Mouse (Mus musculus): ENCODE results near the gene Zfhx3. TPM values are rescaled to one million over a fixed set of nuclear protein-coding genes. Genes with fewer than 3 reads are reported as not detected.

Zfhx3 gene
- polyA plus RNA-seq, 1 experiment from 2014 or later = 68.4 TPM

DNA sequence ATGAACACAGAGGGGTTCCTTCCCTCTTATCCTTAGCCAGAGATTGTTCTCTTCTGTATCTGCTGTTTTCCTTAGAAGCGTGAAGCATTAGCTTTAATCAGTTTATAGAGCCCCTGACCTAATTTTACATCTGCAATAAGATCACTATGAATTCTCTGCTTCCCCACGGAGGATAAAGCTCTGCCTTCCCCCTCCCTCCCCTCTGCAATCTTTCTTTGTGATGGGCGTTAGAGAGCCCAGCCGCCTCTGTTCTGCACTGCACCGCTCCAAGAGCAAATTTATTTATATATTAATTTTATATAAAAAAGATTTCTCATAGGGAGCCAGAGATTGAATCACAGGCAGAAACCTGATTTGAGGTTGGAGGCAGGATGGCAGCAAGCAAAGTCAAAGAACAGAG, 113.8 kb downstream of the Zfhx3 start:
- WGBS = 15% methylated on average over 5 of the region's 5 CpGs
- Histone ChIP-seq H3K4me1 (ENCODE audit: control insufficient read depth, insufficient read depth, low read length) (peaks cover 13% of the 10 kb centered on the region; the same call in 1 of the 2 replicates), H3K36me3 (ENCODE audit: control insufficient read depth, insufficient read depth, low read length) (no peaks in the 10 kb centered on the region), H3K4me2 (ENCODE audit: low read length) (no peak overlapping the region), H3K9ac (replicated peaks; ENCODE audit: low read length) (no peak overlapping the region), H3K27me3 (ENCODE audit: control insufficient read depth, insufficient read depth, low read length) (no peaks in the 10 kb centered on the region), H3K9me3 (ENCODE audit: control insufficient read depth, low read length) (no peaks in the 10 kb centered on the region), H3K4me3 (replicated peaks; ENCODE audit: low read depth, low read length) (no peak overlapping the region), H3K27ac (replicated peaks; ENCODE audit: low read depth, low read length) (peak overlapping the region; percentile 67)
- DNase-seq = peak; percentile 55
- ATAC-seq (ENCODE audit: low FRiP score, low TSS enrichment) = no peak

DNA sequence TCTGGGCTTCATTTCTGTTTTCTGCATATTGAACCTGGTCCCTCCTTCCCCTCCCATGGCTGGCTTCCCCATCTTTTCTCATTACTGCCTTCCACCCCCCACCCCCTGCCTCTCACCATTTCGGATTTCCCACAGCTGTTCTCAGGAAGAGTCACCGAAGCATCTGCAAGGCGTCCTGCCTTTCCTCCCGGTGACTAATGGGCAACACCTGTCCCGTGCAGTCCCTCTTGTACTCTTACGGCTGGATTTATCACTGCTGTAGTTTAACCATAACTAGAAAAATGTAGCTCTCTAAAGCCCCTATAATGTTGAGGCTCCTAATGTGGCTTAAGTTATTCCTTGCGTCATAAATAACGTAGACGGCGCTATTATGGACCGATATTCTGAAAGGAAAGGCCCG, 119.5 kb downstream of the Zfhx3 start:
- Histone ChIP-seq H3K4me2 (ENCODE audit: low read length) (no peak overlapping the region), H3K4me1 (ENCODE audit: control insufficient read depth, insufficient read depth, low read length) (no peaks in the 10 kb centered on the region), H3K9me3 (ENCODE audit: control insufficient read depth, low read length) (no peaks in the 10 kb centered on the region), H3K36me3 (ENCODE audit: control insufficient read depth, insufficient read depth, low read length) (no peaks in the 10 kb centered on the region), H3K27me3 (ENCODE audit: control insufficient read depth, insufficient read depth, low read length) (no peaks in the 10 kb centered on the region), H3K4me3 (replicated peaks; ENCODE audit: low read depth, low read length) (no peak overlapping the region), H3K27ac (replicated peaks; ENCODE audit: low read depth, low read length) (no peak overlapping the region), H3K9ac (replicated peaks; ENCODE audit: low read length) (no peak overlapping the region)
- WGBS = 89% methylated on average over 12 of the region's 12 CpGs
- no peak for DNase-seq
- ATAC-seq (ENCODE audit: low FRiP score, low TSS enrichment) = no peak

DNA sequence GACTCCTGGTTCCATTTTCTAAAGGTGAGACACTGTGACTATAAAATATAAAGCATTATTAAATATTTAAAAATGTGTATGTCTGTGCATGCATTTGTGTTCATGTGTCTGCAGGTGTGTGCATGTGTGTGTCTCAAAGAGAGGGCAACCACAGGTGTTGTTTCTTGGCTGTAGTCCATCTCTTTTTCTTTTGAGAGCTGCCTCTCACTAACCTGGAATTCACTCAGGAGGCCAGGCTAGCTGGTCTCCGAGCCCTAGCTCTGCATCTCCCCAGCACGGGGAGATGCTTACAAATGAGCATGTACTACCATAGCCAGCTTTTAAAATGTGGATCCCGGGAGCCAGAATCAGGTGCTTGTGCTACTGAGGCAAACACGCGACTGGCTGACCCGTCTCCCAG, 124.7 kb downstream of the Zfhx3 start:
- Histone ChIP-seq H3K4me3 (replicated peaks; ENCODE audit: low read depth, low read length) (no peak overlapping the region), H3K27me3 (ENCODE audit: control insufficient read depth, insufficient read depth, low read length) (no peaks in the 10 kb centered on the region), H3K27ac (replicated peaks; ENCODE audit: low read depth, low read length) (no peak overlapping the region), H3K4me1 (ENCODE audit: control insufficient read depth, insufficient read depth, low read length) (peaks cover 10% of the 10 kb centered on the region), H3K4me2 (ENCODE audit: low read length) (no peak overlapping the region), H3K9me3 (ENCODE audit: control insufficient read depth, low read length) (no peaks in the 10 kb centered on the region), H3K36me3 (ENCODE audit: control insufficient read depth, insufficient read depth, low read length) (no peaks in the 10 kb centered on the region), H3K9ac (replicated peaks; ENCODE audit: low read length) (no peak overlapping the region)
- DNase-seq (no peak), ATAC-seq (ENCODE audit: low FRiP score, low TSS enrichment) (no peak)
- 74% methylated on average over 6 of the region's 6 CpGs for whole genome bisulfite sequencing

DNA sequence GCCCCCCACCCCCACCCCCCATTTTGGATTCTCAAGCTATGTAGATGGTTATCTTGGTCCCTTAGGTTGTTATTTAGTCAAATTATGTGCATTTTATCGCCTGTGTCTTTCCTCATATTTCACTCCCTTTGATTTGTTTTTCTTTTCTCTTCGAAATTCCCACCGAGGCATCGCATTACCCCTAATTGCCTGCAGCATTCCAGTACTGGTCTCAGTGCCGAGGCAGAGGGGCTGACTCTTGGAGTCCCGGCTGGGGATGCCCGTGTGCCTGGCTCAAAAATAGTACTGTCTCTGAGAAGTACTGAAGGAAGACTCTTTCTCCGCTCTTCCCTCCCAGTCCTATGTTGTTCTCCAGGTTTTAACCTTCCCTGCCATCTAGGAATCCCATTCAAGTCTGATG, 125.8 kb downstream of the Zfhx3 start:
- Histone ChIP-seq H3K9ac (replicated peaks; ENCODE audit: low read length) (no peak overlapping the region), H3K36me3 (ENCODE audit: control insufficient read depth, insufficient read depth, low read length) (no peaks in the 10 kb centered on the region), H3K4me2 (ENCODE audit: low read length) (no peak overlapping the region), H3K4me3 (replicated peaks; ENCODE audit: low read depth, low read length) (no peak overlapping the region), H3K27ac (replicated peaks; ENCODE audit: low read depth, low read length) (no peak overlapping the region), H3K9me3 (ENCODE audit: control insufficient read depth, low read length) (no peaks in the 10 kb centered on the region), H3K27me3 (ENCODE audit: control insufficient read depth, insufficient read depth, low read length) (no peaks in the 10 kb centered on the region), H3K4me1 (ENCODE audit: control insufficient read depth, insufficient read depth, low read length) (peaks cover 10% of the 10 kb centered on the region)
- WGBS = 39% methylated on average over 8 of the region's 8 CpGs
- ATAC-seq (ENCODE audit: low FRiP score, low TSS enrichment) (no peak), DNase-seq (peak; percentile 32)

DNA sequence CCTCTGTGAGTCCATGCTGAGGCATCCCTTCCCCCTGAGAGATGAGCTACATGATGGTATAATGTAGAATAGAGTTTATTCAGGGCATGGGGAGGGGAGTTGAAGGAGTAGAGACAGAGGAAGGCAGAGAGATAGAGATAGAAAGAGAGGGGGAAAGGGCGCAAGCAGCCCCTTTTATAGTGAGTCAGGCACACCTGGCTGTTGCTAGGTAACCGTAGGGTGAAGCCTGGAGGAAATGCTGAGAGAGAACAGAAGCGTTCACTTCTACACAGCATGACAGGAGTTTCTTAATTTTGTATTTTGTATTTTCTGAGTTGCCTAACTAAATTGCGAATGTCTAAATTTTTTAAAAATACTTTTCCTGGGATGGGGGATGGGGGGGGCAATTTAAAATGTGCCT, 128.0 kb downstream of the Zfhx3 start:
- no peak overlapping the region for H3K4me2 ChIP-seq (ENCODE audit: low read length)
- no peak overlapping the region for H3K4me3 ChIP-seq (replicated peaks; ENCODE audit: low read depth, low read length)
- no peaks in the 10 kb centered on the region for H3K27me3 ChIP-seq (ENCODE audit: control insufficient read depth, insufficient read depth, low read length)
- WGBS = 58% methylated on average over 4 of the region's 4 CpGs
- H3K4me1 ChIP-seq (ENCODE audit: control insufficient read depth, insufficient read depth, low read length) = peaks cover 10% of the 10 kb centered on the region
- H3K27ac ChIP-seq (replicated peaks; ENCODE audit: low read depth, low read length) = no peak overlapping the region
- no peak overlapping the region for H3K9ac ChIP-seq (replicated peaks; ENCODE audit: low read length)
- DNase-seq (peak; percentile 52), ATAC-seq (ENCODE audit: low FRiP score, low TSS enrichment) (no peak)
- no peaks in the 10 kb centered on the region for H3K9me3 ChIP-seq (ENCODE audit: control insufficient read depth, low read length)
- no peaks in the 10 kb centered on the region for H3K36me3 ChIP-seq (ENCODE audit: control insufficient read depth, insufficient read depth, low read length)

DNA sequence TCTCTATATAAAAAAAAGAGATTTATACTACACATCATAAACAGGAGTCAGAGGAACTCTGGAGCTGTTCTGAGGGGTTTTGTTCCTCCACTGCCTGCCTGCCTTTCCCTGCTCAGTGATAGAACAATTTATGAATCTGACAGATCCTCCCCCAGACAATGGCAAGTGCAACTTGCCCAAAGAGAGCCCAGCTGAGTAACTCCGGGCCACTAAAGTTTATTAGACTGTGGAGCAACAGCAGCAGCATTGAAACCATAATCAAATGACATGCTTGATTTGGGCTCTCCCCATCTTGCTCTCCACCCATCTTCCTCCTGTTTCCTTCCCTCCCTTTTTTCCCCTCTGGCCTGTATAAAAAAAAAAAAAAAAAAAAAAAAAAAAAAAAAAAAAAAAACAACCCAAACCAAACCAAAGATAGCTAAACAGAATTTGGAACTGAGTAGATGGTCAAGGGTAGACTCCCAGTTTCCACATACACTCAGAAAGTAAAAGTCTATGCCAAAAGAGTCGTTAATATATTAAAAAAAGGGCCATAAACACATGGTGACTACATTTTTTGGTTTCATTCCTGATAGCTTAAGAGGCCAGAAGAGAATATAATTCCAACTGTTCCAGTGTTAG, 129.8 kb downstream of the Zfhx3 start:
- Histone ChIP-seq H3K9ac (replicated peaks; ENCODE audit: low read length) (no peak overlapping the region), H3K36me3 (ENCODE audit: control insufficient read depth, insufficient read depth, low read length) (no peaks in the 10 kb centered on the region), H3K4me2 (ENCODE audit: low read length) (no peak overlapping the region), H3K4me1 (ENCODE audit: control insufficient read depth, insufficient read depth, low read length) (peaks cover 10% of the 10 kb centered on the region), H3K9me3 (ENCODE audit: control insufficient read depth, low read length) (no peaks in the 10 kb centered on the region), H3K27me3 (ENCODE audit: control insufficient read depth, insufficient read depth, low read length) (no peaks in the 10 kb centered on the region), H3K27ac (replicated peaks; ENCODE audit: low read depth, low read length) (no peak overlapping the region), H3K4me3 (replicated peaks; ENCODE audit: low read depth, low read length) (no peak overlapping the region)
- ATAC-seq (ENCODE audit: low FRiP score, low TSS enrichment) (no peak), DNase-seq (no peak)
- WGBS = 73% methylated on average over 2 of the region's 2 CpGs

DNA sequence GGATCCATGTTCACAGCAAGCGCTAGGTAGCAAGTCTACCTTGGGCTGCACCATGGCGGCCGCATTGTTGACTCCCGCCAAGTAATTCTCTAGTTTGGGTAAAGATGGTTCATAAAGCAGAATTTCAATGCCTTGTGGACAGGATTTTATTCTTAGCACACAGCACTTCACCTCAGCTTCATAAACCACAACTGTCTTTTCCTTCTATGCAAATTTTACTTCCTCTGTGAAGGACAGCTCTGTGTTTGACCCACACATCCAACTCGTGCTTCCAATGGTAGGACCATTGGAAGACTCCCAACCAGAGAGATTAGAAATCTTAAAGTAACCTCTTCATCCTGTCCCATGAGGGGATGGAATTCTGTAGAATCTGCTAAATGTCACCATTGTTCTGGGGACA, 130.4 kb downstream of the Zfhx3 start:
- H3K9me3 ChIP-seq (ENCODE audit: control insufficient read depth, low read length) = no peaks in the 10 kb centered on the region
- DNase-seq (no peak), ATAC-seq (ENCODE audit: low FRiP score, low TSS enrichment) (no peak)
- WGBS = 93% methylated on average over 5 of the region's 5 CpGs
- no peak overlapping the region for H3K9ac ChIP-seq (replicated peaks; ENCODE audit: low read length)
- no peak overlapping the region for H3K4me3 ChIP-seq (replicated peaks; ENCODE audit: low read depth, low read length)
- H3K36me3 ChIP-seq (ENCODE audit: control insufficient read depth, insufficient read depth, low read length) = no peaks in the 10 kb centered on the region
- H3K27me3 ChIP-seq (ENCODE audit: control insufficient read depth, insufficient read depth, low read length) = no peaks in the 10 kb centered on the region
- peaks cover 10% of the 10 kb centered on the region for H3K4me1 ChIP-seq (ENCODE audit: control insufficient read depth, insufficient read depth, low read length)
- H3K27ac ChIP-seq (replicated peaks; ENCODE audit: low read depth, low read length) = no peak overlapping the region
- H3K4me2 ChIP-seq (ENCODE audit: low read length) = no peak overlapping the region

DNA sequence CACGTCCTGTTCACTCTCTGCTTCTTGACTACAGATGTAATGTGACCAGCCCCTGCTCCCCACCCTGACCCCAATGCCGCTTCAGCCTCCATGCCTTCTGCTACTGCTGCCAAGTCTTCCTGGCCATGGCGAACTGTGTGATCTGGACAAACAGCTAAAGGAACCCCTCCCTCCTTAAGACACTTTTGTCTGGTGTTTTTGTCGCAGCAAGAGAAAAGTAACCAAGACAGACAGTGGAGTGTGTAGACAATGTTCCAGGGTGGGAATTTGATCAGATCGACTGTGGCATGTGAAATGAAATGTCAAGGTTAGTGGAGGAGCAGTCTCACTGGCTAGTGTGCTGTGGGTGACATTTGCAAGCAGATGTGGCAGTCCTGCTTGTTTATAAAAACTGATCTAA, 132.7 kb downstream of the Zfhx3 start:
- 80% methylated on average over 5 of the region's 5 CpGs for WGBS
- H3K9me3 ChIP-seq (ENCODE audit: control insufficient read depth, low read length) = no peaks in the 10 kb centered on the region
- no peaks in the 10 kb centered on the region for H3K36me3 ChIP-seq (ENCODE audit: control insufficient read depth, insufficient read depth, low read length)
- ATAC-seq (ENCODE audit: low FRiP score, low TSS enrichment) (no peak), DNase-seq (no peak)
- H3K4me3 ChIP-seq (replicated peaks; ENCODE audit: low read depth, low read length) = no peak overlapping the region
- no peak overlapping the region for H3K9ac ChIP-seq (replicated peaks; ENCODE audit: low read length)
- H3K27ac ChIP-seq (replicated peaks; ENCODE audit: low read depth, low read length) = no peak overlapping the region
- H3K4me2 ChIP-seq (ENCODE audit: low read length) = no peak overlapping the region
- H3K4me1 ChIP-seq (ENCODE audit: control insufficient read depth, insufficient read depth, low read length) = 0 out of 2 replicates have a peak, but pooled peaks cover 5% of the 10 kb centered on the region
- no peaks in the 10 kb centered on the region for H3K27me3 ChIP-seq (ENCODE audit: control insufficient read depth, insufficient read depth, low read length)

DNA sequence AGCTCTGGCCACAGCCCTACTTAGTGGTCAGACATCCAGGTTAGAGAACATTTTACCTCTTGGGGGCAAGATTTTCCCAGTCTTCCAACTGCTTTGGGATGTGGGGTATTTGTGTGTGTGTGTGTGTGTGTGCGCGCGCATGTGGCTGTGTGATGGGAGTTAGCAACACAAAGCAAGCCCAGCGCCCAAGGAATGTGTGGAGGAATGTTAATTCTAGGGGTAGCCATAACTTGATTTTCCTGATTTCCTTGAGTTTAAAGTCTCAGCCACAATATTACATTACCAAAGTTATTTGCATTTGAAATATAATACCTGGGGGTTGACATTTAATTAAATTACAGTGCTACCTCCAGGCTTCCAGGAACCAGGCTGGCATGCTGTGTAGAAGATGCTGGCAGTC, 136.3 kb downstream of the Zfhx3 start:
- DNase-seq (no peak), ATAC-seq (ENCODE audit: low FRiP score, low TSS enrichment) (no peak)
- Histone ChIP-seq H3K9ac (replicated peaks; ENCODE audit: low read length) (no peak overlapping the region), H3K4me1 (ENCODE audit: control insufficient read depth, insufficient read depth, low read length) (no peaks in the 10 kb centered on the region), H3K27ac (replicated peaks; ENCODE audit: low read depth, low read length) (no peak overlapping the region), H3K27me3 (ENCODE audit: control insufficient read depth, insufficient read depth, low read length) (no peaks in the 10 kb centered on the region), H3K4me2 (ENCODE audit: low read length) (no peak overlapping the region), H3K9me3 (ENCODE audit: control insufficient read depth, low read length) (no peaks in the 10 kb centered on the region), H3K4me3 (replicated peaks; ENCODE audit: low read depth, low read length) (no peak overlapping the region), H3K36me3 (ENCODE audit: control insufficient read depth, insufficient read depth, low read length) (no peaks in the 10 kb centered on the region)
- WGBS = 96% methylated on average over 4 of the region's 4 CpGs
